Mouse (Mus musculus): ENCODE results near the gene Sema5b. TPM values are rescaled to one million over a fixed set of nuclear protein-coding genes. Genes with fewer than 3 reads are reported as not detected.

The Sema5b gene
- total RNA-seq, 1 experiment: 6.4 TPM

DNA sequence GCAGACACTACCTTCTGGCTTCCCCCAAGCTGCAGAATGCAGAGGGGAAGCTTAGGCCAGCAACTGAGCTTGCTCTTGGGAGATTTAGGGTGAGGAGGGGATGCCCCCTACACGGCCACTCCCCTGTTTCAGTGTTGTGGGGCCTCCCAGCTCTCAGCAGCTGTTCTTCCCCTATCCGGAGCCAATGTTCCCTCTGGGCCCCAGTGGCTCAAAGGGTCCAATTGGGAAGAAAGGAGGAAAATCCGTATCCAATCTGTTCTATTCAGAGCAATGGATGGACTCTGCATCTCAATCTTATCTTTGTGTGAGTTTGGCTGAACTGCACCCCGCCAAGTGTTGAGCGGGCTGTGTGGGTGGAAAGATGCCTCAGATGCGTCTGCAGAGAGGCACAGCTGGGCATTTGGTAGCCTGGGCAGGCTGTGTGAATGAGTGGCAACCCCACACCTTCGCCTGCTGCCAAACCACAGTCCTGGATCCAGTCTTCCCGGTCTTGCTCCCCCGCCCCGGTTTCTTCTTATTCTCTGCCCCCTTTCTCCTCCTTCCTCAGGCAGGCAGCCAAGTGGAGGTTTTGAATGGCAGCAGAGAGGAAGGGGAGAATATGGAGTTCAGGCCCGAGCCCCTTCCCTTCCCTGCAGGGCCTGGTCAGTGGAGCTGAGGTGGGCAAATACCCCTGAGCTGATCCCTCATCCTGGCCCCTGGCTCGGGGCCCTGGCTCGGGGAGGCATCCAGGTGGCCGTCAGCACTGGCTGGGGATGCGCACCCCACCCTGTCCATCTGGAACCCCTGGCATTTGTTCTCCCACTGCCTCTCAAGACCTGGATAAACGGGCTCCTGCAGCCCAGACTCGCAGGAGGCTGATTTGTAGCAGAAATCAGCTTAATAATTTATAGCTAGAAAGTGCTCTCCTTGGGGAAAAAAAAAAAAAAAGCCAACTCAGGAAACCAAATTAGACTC, 73.2 kb downstream of the Sema5b start:
- no peak for TF ChIP-seq ZC3H11A (IDR thresholded peaks at IDR 0.05; ENCODE audit: borderline replicate concordance, low read depth, low read length)
- no peak for TF ChIP-seq MAFK (IDR thresholded peaks at IDR 0.05; ENCODE audit: insufficient read depth, low read depth, low read length)
- TF ChIP-seq HCFC1 (IDR thresholded peaks at IDR 0.05; ENCODE audit: borderline replicate concordance, insufficient read depth, low read length): no peak
- TF ChIP-seq ZNF384 (IDR thresholded peaks at IDR 0.05; ENCODE audit: low read depth, low read length): no peak
- TF ChIP-seq CHD2 (IDR thresholded peaks at IDR 0.05; ENCODE audit: low read depth, low read length): no peak
- in situ Hi-C loops (cut with MboI; ENCODE audit: low sequenced_read_pairs in 2 of 2, unreplicated experiment in 2 of 2): no loop called here
- H3K9me3 ChIP-seq (ENCODE audit: control insufficient read depth, insufficient read depth, low read depth, low read length): no peaks in the 10 kb centered on the region
- H3K4me1 ChIP-seq (ENCODE audit: control insufficient read depth in 2 of 2, insufficient read depth in 2 of 2, low read length in 2 of 2, poor library complexity in 1 of 2): no peaks in the 10 kb centered on the region
- H3K4me3 ChIP-seq (ENCODE audit: insufficient read depth in 1 of 2, low read depth in 1 of 2, low read length in 2 of 2, poor library complexity in 1 of 2, severe bottlenecking in 1 of 2): peak overlapping the region in 1 of 2 experiments; percentile 19; a peak in 2 of 4 replicates
- H3K27ac ChIP-seq (ENCODE audit: insufficient read depth, low read depth, low read length, poor library complexity, severe bottlenecking): no peak overlapping the region
- peak overlapping the region; percentile 38; the same call in 1 of the 2 replicates for H3K9ac ChIP-seq (ENCODE audit: insufficient read depth, low read depth, low read length, poor library complexity, severe bottlenecking)
- H3K36me3 ChIP-seq (ENCODE audit: control insufficient read depth, insufficient read depth, low read length, poor library complexity, severe bottlenecking): no peaks in the 10 kb centered on the region
- DNase-seq (ENCODE audit: low read depth, low spot score): no peak

- H3K27ac ChIP-seq (ENCODE audit: insufficient read depth, low read depth, low read length, poor library complexity, severe bottlenecking): no peak overlapping the region
- no peaks in the 10 kb centered on the region for H3K9me3 ChIP-seq (ENCODE audit: control insufficient read depth, insufficient read depth, low read depth, low read length)
- no peak overlapping the region for H3K4me3 ChIP-seq (ENCODE audit: insufficient read depth in 1 of 2, low read depth in 1 of 2, low read length in 2 of 2, poor library complexity in 1 of 2, severe bottlenecking in 1 of 2)
- TF ChIP-seq CHD2 (IDR thresholded peaks at IDR 0.05; ENCODE audit: low read depth, low read length): no peak
- no peak for TF ChIP-seq HCFC1 (IDR thresholded peaks at IDR 0.05; ENCODE audit: borderline replicate concordance, insufficient read depth, low read length)
- TF ChIP-seq ZC3H11A (IDR thresholded peaks at IDR 0.05; ENCODE audit: borderline replicate concordance, low read depth, low read length): no peak
- TF ChIP-seq MAFK (IDR thresholded peaks at IDR 0.05; ENCODE audit: insufficient read depth, low read depth, low read length): no peak
- no peak for TF ChIP-seq ZNF384 (IDR thresholded peaks at IDR 0.05; ENCODE audit: low read depth, low read length)
- no peak overlapping the region for H3K9ac ChIP-seq (ENCODE audit: insufficient read depth, low read depth, low read length, poor library complexity, severe bottlenecking)
- in situ Hi-C loops (cut with MboI; ENCODE audit: low sequenced_read_pairs in 2 of 2, unreplicated experiment in 2 of 2): no loop called here
- no peaks in the 10 kb centered on the region for H3K4me1 ChIP-seq (ENCODE audit: control insufficient read depth in 2 of 2, insufficient read depth in 2 of 2, low read length in 2 of 2, poor library complexity in 1 of 2)
- no peak for DNase-seq (ENCODE audit: low read depth, low spot score)
- no peaks in the 10 kb centered on the region for H3K36me3 ChIP-seq (ENCODE audit: control insufficient read depth, insufficient read depth, low read length, poor library complexity, severe bottlenecking)
These were observed 76.8 kb downstream of the Sema5b start for GRCm38 (mm10) chr16:35617732-35618131.

DNA sequence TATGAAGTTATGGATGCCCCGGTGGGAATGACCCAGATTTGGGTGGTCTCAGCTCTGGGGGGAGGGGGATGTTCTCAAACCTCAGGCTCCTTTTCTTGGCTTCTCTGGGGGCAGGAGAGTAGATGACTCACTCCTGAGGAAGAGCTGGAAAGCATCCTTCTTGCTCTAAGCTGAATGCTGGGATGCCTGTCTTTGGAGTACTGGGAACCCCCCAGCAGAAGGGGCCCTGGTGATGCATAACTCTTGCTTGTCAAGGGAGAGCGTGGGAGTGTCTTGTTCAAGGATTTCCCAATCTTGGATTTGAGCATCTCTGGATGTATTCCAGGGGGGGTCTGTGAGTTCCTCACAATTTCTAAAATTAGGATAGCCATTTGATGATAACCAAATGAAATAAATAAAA, 82.1 kb downstream of the Sema5b start:
- H3K9me3 ChIP-seq (ENCODE audit: control insufficient read depth, insufficient read depth, low read depth, low read length): no peaks in the 10 kb centered on the region
- no peak for TF ChIP-seq CHD2 (IDR thresholded peaks at IDR 0.05; ENCODE audit: low read depth, low read length)
- H3K27ac ChIP-seq (ENCODE audit: insufficient read depth, low read depth, low read length, poor library complexity, severe bottlenecking): no peak overlapping the region
- DNase-seq (ENCODE audit: low read depth, low spot score): no peak
- H3K4me3 ChIP-seq (ENCODE audit: insufficient read depth in 1 of 2, low read depth in 1 of 2, low read length in 2 of 2, poor library complexity in 1 of 2, severe bottlenecking in 1 of 2): no peak overlapping the region
- H3K4me1 ChIP-seq (ENCODE audit: control insufficient read depth in 2 of 2, insufficient read depth in 2 of 2, low read length in 2 of 2, poor library complexity in 1 of 2): no peaks in the 10 kb centered on the region
- in situ Hi-C loops (cut with MboI; ENCODE audit: low sequenced_read_pairs in 2 of 2, unreplicated experiment in 2 of 2): no loop called here
- H3K36me3 ChIP-seq (ENCODE audit: control insufficient read depth, insufficient read depth, low read length, poor library complexity, severe bottlenecking): no peaks in the 10 kb centered on the region
- H3K9ac ChIP-seq (ENCODE audit: insufficient read depth, low read depth, low read length, poor library complexity, severe bottlenecking): no peak overlapping the region

GRCm38 (mm10) chr16:35623986-35624385, 83.0 kb downstream of the Sema5b start:
- no peak overlapping the region for H3K4me3 ChIP-seq (ENCODE audit: insufficient read depth in 1 of 2, low read depth in 1 of 2, low read length in 2 of 2, poor library complexity in 1 of 2, severe bottlenecking in 1 of 2)
- in situ Hi-C loops (cut with MboI; ENCODE audit: low sequenced_read_pairs in 2 of 2, unreplicated experiment in 2 of 2): no loop called here
- H3K9me3 ChIP-seq (ENCODE audit: control insufficient read depth, insufficient read depth, low read depth, low read length): no peaks in the 10 kb centered on the region
- no peaks in the 10 kb centered on the region for H3K36me3 ChIP-seq (ENCODE audit: control insufficient read depth, insufficient read depth, low read length, poor library complexity, severe bottlenecking)
- no peak for DNase-seq (ENCODE audit: low read depth, low spot score)
- peaks cover under 1 to 2% of the 10 kb centered on the region in 2 experiments; a peak in 2 of 4 replicates for H3K4me1 ChIP-seq (ENCODE audit: control insufficient read depth in 2 of 2, insufficient read depth in 2 of 2, low read length in 2 of 2, poor library complexity in 1 of 2)
- no peak overlapping the region for H3K27ac ChIP-seq (ENCODE audit: insufficient read depth, low read depth, low read length, poor library complexity, severe bottlenecking)
- TF ChIP-seq ZNF384 (IDR thresholded peaks at IDR 0.05; ENCODE audit: low read depth, low read length) (no peak), HCFC1 (IDR thresholded peaks at IDR 0.05; ENCODE audit: borderline replicate concordance, insufficient read depth, low read length) (no peak), MAFK (IDR thresholded peaks at IDR 0.05; ENCODE audit: insufficient read depth, low read depth, low read length) (no peak), ZC3H11A (IDR thresholded peaks at IDR 0.05; ENCODE audit: borderline replicate concordance, low read depth, low read length) (no peak)
- H3K9ac ChIP-seq (ENCODE audit: insufficient read depth, low read depth, low read length, poor library complexity, severe bottlenecking): no peak overlapping the region

Data from ES-E14 (cell line).